Comparison of ENCODE assay signal across 13 mouse cellular contexts in genomic region chr17:78409900-78410299, GRCm38 (mm10). TPM values are rescaled to one million over a fixed set of nuclear protein-coding genes. Genes with fewer than 3 reads are reported as not detected.
A peak's percentile ranks its signal among the peaks of the same experiment; 100 is the strongest.
DNase-seq lines count a peak whose midpoint lies in the region; ATAC-seq and TF ChIP-seq lines count a peak whose summit lies in the region.
"Had no signal": no experiment of that assay in that cellular context is flagged by ENCODE, and none has a peak within 500 bp of the region (broad histone marks: within the 10 kb centered on the region; RNA-seq: fewer than 3 reads in every experiment).

No protein-coding gene starts in this region.

- no peak overlapping the region for H3K4me3 ChIP-seq in lung, embryonic 14.5 days (ENCODE audit: low read depth, low read length)
- H3K4me3 ChIP-seq in hindbrain, embryonic 14.5 days (replicated peaks; ENCODE audit: low read length), result no peak overlapping the region
- H3K4me3 ChIP-seq: layer of hippocampus, adult 2 months; limb, embryonic 12.5 days had no signal

- no peaks in the 10 kb centered on the region for H3K27me3 ChIP-seq in lung, embryonic 14.5 days (ENCODE audit: insufficient read depth, low read length)
- H3K27me3 ChIP-seq in hindbrain, embryonic 14.5 days (ENCODE audit: control insufficient read depth, insufficient read depth, low read length), result no peaks in the 10 kb centered on the region
- H3K27me3 ChIP-seq: limb, embryonic 12.5 days had no signal

- no peak overlapping the region for H3K27ac ChIP-seq in lung, embryonic 14.5 days (ENCODE audit: low read depth)
- no peak overlapping the region for H3K27ac ChIP-seq in hindbrain, embryonic 14.5 days
- H3K27ac ChIP-seq: layer of hippocampus, adult 2 months; limb, embryonic 12.5 days had no signal

- WGBS in lung, embryonic 14.5 days, result 45% methylated on average over 2 of the region's 2 CpGs
- WGBS in hindbrain, embryonic 14.5 days, result 9% methylated on average over 2 of the region's 2 CpGs

- peaks cover 14% of the 10 kb centered on the region; the same call in 1 of the 2 replicates for H3K36me3 ChIP-seq in lung, embryonic 14.5 days (ENCODE audit: insufficient read depth)
- H3K36me3 ChIP-seq in hindbrain, embryonic 14.5 days (replicated peaks; ENCODE audit: control insufficient read depth, insufficient read depth), result no peaks in the 10 kb centered on the region

- no peak overlapping the region for H3K4me2 ChIP-seq in lung, embryonic 14.5 days
- H3K4me2 ChIP-seq in hindbrain, embryonic 14.5 days (replicated peaks), result no peak overlapping the region
- H3K4me2 ChIP-seq: limb, embryonic 12.5 days had no signal

- TF ChIP-seq CTCF in lung, embryonic 14.5 days (IDR thresholded peaks at IDR 0.05; ENCODE audit: low read depth), result no peak

- ATAC-seq in lung, embryonic 14.5 days (ENCODE audit: insufficient read depth), result peak; percentile 73
- peak; percentile 85 for ATAC-seq in hindbrain, embryonic 14.5 days (ENCODE audit: low FRiP score)

- H3K9me3 ChIP-seq in lung, embryonic 14.5 days (ENCODE audit: low read depth, low read length), result no peaks in the 10 kb centered on the region
- H3K9me3 ChIP-seq in hindbrain, embryonic 14.5 days (ENCODE audit: control insufficient read depth, low read length), result no peaks in the 10 kb centered on the region
- H3K9me3 ChIP-seq: limb, embryonic 12.5 days had no signal

- no peak overlapping the region for H3K9ac ChIP-seq in lung, embryonic 14.5 days
- H3K9ac ChIP-seq in hindbrain, embryonic 14.5 days, result no peak overlapping the region
- H3K9ac ChIP-seq: limb, embryonic 12.5 days had no signal

- peak; percentile 61 to 72 for DNase-seq in cerebellum, postnatal 14 days
- DNase-seq in cerebellum, adult 9-11 months, result no peak
- DNase-seq in lung, embryonic 14.5 days, result peak; percentile 62
- DNase-seq in lung, postnatal 4 days, result no peak
- DNase-seq in NIH3T3 (ENCODE audit: low read depth), result peak; percentile 79
- peak; percentile 42 for DNase-seq in hindbrain, embryonic 14.5 days (ENCODE audit: low spot score)
- DNase-seq in retina, postnatal 1 day, result no peak
- DNase-seq in frontal cortex, postnatal 14 days (ENCODE audit: low spot score in 2 of 2), result no peak
- DNase-seq: adrenal gland, postnatal 10 days; kidney, adult 2 months; thymus, postnatal 25 days had no signal

- 0 out of 2 replicates have a peak, but pooled peaks cover 4% of the 10 kb centered on the region for H3K4me1 ChIP-seq in lung, embryonic 14.5 days (ENCODE audit: insufficient read depth)
- H3K4me1 ChIP-seq in hindbrain, embryonic 14.5 days (replicated peaks; ENCODE audit: control insufficient read depth, insufficient read depth, low read length), result no peaks in the 10 kb centered on the region

RNA-seq across cellular contexts. Expression of gene Fez2, which starts 8.1 kb away (rescaled TPM):
- 43.5 and 45.0 TPM in 2 replicates for polyA plus RNA-seq in lung, embryonic 14.5 days (2014; fragmentation: Nextera tagmentation; extraction: Ambion mirVana)
- polyA plus RNA-seq in hindbrain, embryonic 14.5 days (2014; fragmentation: Nextera tagmentation; extraction: Ambion mirVana), result 59.7 and 69.0 TPM in 2 replicates

Comparison
In these comparisons a context has a peak if more than half of its experiments do, and no peak if none do; other contexts are left out.
1. DNase-seq: peak in cerebellum, postnatal 14 days (2 of 2), lung, embryonic 14.5 days (single experiment), NIH3T3 (single experiment) and hindbrain, embryonic 14.5 days (single experiment); none in cerebellum, adult 9-11 months (single experiment), lung, postnatal 4 days (0 of 2), retina, postnatal 1 day (single experiment) and frontal cortex, postnatal 14 days (0 of 2).